Mouse (Mus musculus) embryonic facial prominence, embryonic 11.5 days (tissue): Measurements from ENCODE around the gene Eml4. TPM values are rescaled to one million over a fixed set of nuclear protein-coding genes. Genes with fewer than 3 reads are reported as not detected.
A peak's percentile ranks its signal among the peaks of the same experiment; 100 is the strongest.

ENCODE experiments used
- ATAC-seq: fragments of 200-750 bp; cut with Nextera tagmentation; replicated peaks from 2 replicates; pipeline ENCODE4 v1.8.0; 2017; ENCODE audit warnings: low read depth; ENCODE audit not compliant: insufficient number of reproducible peaks, low FRiP score, low TSS enrichment
- DNase-seq: peaks from one replicate; pipeline ENCODE4 v3.0.0-alpha.2; 2015; ENCODE audit warnings: low spot score
- H3K27ac ChIP-seq: fragments of 300-500 bp; sonication (generic); replicated peaks from 2 replicates; pipeline ENCODE4 v1.5.1; 2014; ENCODE audit warnings: mild to moderate bottlenecking, low read depth, low read length, control low read depth
- H3K27me3 ChIP-seq: fragments of 300-500 bp; sonication (generic); 2 replicates; pipeline ENCODE4 v1.6.1; 2014; ENCODE audit warnings: mild to moderate bottlenecking, low read length, moderate library complexity, mixed read lengths; ENCODE audit not compliant: control insufficient read depth, insufficient read depth
- H3K36me3 ChIP-seq: fragments of 300-500 bp; sonication (generic); replicated peaks from 2 replicates; pipeline ENCODE4 v1.6.1; 2014; ENCODE audit warnings: low read depth, mild to moderate bottlenecking, low read length, moderate library complexity, mixed read lengths; ENCODE audit not compliant: control insufficient read depth, insufficient read depth
- H3K4me1 ChIP-seq: fragments of 300-500 bp; sonication (generic); 2 replicates; pipeline ENCODE4 v1.6.1; 2014; ENCODE audit warnings: low read length, mixed read lengths; ENCODE audit not compliant: control insufficient read depth, insufficient read depth
- H3K4me2 ChIP-seq: fragments of 300-500 bp; sonication (generic); 2 replicates; pipeline ENCODE4 v1.6.1; 2014; ENCODE audit warnings: low read depth, mild to moderate bottlenecking, control low read depth, low read length, moderate library complexity
- H3K4me3 ChIP-seq: fragments of 300-500 bp; sonication (generic); 2 replicates; pipeline ENCODE4 v1.5.1; 2014; ENCODE audit warnings: low read depth, low read length, control low read depth
- H3K9ac ChIP-seq: fragments of 300-500 bp; sonication (generic); replicated peaks from 2 replicates; pipeline ENCODE4 v1.6.1; 2014; ENCODE audit warnings: mild to moderate bottlenecking, control low read depth, low read length
- H3K9me3 ChIP-seq: fragments of 300-500 bp; sonication (generic); replicated peaks from 2 replicates; pipeline ENCODE4 v1.6.1; 2016; ENCODE audit warnings: mild to moderate bottlenecking, low read length, inconsistent platforms, mixed read lengths; ENCODE audit not compliant: control insufficient read depth
- WGBS: fragments of 180-500 bp; shearing (Covaris S2); extraction: QIAGEN DNeasy Blood & Tissue Kit; methylation state at CpG from one replicate; pipeline ENCODE4 v1.1.7; 2014; 5-methylcytosine and 5-hydroxymethylcytosine counted together
- polyA plus RNA-seq: library from polyadenylated mRNA; unstranded; fragments of >200 nt; fragmentation: Nextera tagmentation; extraction: Ambion mirVana; gene quantifications from 2 replicates; pipeline ENCODE4 v1.2.1, GENCODE M21; 2014

Gene Eml4
- polyA plus RNA-seq, 1 experiment from 2014 or later = 65.6 TPM

DNA sequence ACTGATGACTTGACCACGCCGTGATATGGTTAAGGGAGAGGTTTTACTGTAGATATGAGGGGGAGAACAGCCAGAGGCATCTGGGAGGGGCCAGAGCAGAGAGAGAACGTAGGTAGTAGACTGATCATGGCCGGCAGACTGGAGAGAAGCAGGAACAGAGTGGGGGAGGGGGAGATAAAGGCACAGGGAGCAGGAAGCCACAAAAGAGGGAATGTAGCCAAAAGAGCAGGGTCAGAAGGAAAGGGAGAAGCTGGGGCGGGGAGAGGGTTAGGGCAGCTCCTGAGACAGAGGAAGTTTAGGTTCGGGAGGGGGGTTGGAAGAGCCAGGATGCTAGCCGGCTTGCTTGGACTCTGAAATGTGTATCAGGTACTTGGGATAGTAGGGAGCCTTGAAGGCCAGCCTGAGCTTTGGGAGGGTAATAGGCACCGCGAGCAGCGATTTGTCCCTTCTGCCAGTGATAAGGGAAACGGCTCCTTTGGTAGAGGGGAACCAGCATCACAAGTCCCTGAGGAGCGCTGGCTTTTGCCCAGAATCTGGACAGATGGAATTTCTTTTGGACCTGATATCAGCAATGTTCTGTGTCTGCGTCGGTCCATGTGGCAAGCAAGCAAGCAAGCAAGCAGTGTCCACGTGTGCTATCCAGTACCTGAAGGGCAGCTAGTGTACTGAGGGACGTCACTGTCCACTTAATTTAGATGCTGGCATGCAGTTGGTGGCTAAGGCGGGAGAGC lies 177.1 kb downstream of the Eml4 start:
- Histone ChIP-seq H3K4me2 (peak overlapping the region; percentile 24), H3K9ac (peak overlapping the region; percentile 37), H3K36me3 (no peaks in the 10 kb centered on the region), H3K4me3 (no peak overlapping the region), H3K27ac (peak overlapping the region; percentile 60), H3K4me1 (peaks cover 9% of the 10 kb centered on the region), H3K9me3 (no peaks in the 10 kb centered on the region), H3K27me3 (no peaks in the 10 kb centered on the region)
- WGBS = 17% methylated on average over 17 of the region's 17 CpGs
- peak; percentile 37 for ATAC-seq
- peak; percentile 71 for DNase-seq

Other genes starting within 250 kb of the Eml4 start
- gene Pkdcc, start 135.6 kb upstream of the Eml4 start, polyA plus RNA-seq = 23.4 and 24.5 TPM in 2 replicates
- 164 and 165 TPM in 2 replicates for gene Cox7a2l, start 166.4 kb downstream of the Eml4 start, polyA plus RNA-seq